Mouse (Mus musculus) heart, embryonic 11.5 days (tissue): ENCODE measurements around the gene Tulp4. TPM values are rescaled to one million over a fixed set of nuclear protein-coding genes. Genes with fewer than 3 reads are reported as not detected.

ENCODE experiments used
- ATAC-seq: fragments of 200-750 bp; cut with Nextera tagmentation; replicated peaks from 2 replicates; pipeline ENCODE4 v1.8.0; 2017; ENCODE audit warnings: moderate library complexity; ENCODE audit not compliant: insufficient number of reproducible peaks, low FRiP score, low TSS enrichment
- H3K27ac ChIP-seq: fragments of 300-500 bp; sonication (generic); 2 replicates; pipeline ENCODE4 v1.5.1; 2014; ENCODE audit warnings: mild to moderate bottlenecking, low read depth, low read length
- H3K27me3 ChIP-seq: fragments of 300-500 bp; sonication (generic); 2 replicates; pipeline ENCODE4 v1.6.1; 2014; ENCODE audit warnings: mild to moderate bottlenecking, low read length, mixed read lengths; ENCODE audit not compliant: control insufficient read depth, insufficient read depth
- H3K36me3 ChIP-seq: fragments of 300-500 bp; sonication (generic); 2 replicates; pipeline ENCODE4 v1.6.1; 2014; ENCODE audit warnings: mild to moderate bottlenecking, low read length, moderate library complexity, mixed read lengths; ENCODE audit not compliant: control insufficient read depth, insufficient read depth
- H3K4me1 ChIP-seq: fragments of 300-500 bp; sonication (generic); 2 replicates; pipeline ENCODE4 v1.6.1; 2014; ENCODE audit warnings: low read length; ENCODE audit not compliant: control insufficient read depth, insufficient read depth
- H3K4me2 ChIP-seq: fragments of 300-500 bp; sonication (generic); 2 replicates; pipeline ENCODE4 v1.6.1; 2014; ENCODE audit warnings: mild to moderate bottlenecking, moderate library complexity
- H3K4me3 ChIP-seq: fragments of 300-500 bp; sonication (generic); 2 replicates; pipeline ENCODE4 v1.5.1; 2014; ENCODE audit warnings: low read depth, low read length
- H3K9ac ChIP-seq: fragments of 300-500 bp; sonication (generic); 2 replicates; pipeline ENCODE4 v1.6.1; 2014; ENCODE audit warnings: mild to moderate bottlenecking, low read depth, low read length, moderate library complexity
- H3K9me3 ChIP-seq: fragments of 300-500 bp; sonication (generic); replicated peaks from 2 replicates; pipeline ENCODE4 v1.6.1; 2016; ENCODE audit warnings: low read length; ENCODE audit not compliant: control insufficient read depth
- WGBS: fragments of 180-500 bp; shearing (Covaris S2); extraction: QIAGEN DNeasy Blood & Tissue Kit; methylation state at CpG from one replicate; pipeline ENCODE4 v1.1.7; 2014; ENCODE audit not compliant: insufficient replicate concordance; 5-methylcytosine and 5-hydroxymethylcytosine counted together
- polyA plus RNA-seq: library from polyadenylated mRNA; unstranded; fragments of >200 nt; fragmentation: Nextera tagmentation; extraction: Ambion mirVana; gene quantifications from 2 replicates; pipeline ENCODE4 v1.2.1, GENCODE M21; 2014

The Tulp4 gene
- polyA plus RNA-seq, 1 experiment from 2014 or later, result 79.0 TPM

DNA sequence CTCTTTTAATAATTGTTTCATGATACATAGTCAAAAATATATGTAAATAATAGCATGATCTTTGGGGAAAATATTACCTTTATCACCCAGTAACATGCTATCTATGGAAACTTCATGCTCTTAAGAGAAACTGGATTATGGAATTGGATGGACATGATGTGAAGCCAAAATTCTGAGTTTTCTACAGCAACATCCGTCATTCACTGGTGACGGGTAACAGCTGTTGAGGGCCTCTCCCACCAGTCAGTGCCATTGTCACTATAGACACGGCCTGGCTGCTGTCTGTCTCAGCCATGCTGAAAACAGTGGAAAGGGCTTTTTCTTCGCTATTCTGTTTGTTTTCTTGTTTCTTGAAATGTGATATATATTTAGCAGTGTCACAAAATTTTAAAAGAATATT is 76.5 kb downstream of the Tulp4 start:
- Histone ChIP-seq H3K9ac (no peak overlapping the region), H3K27me3 (no peaks in the 10 kb centered on the region), H3K4me3 (no peak overlapping the region), H3K4me1 (peaks cover 9% of the 10 kb centered on the region), H3K9me3 (no peaks in the 10 kb centered on the region), H3K36me3 (peaks cover 7% of the 10 kb centered on the region), H3K4me2 (no peak overlapping the region), H3K27ac (no peak overlapping the region)
- no peak for ATAC-seq
- 72% methylated on average over 4 of the region's 4 CpGs for WGBS

GRCm38 (mm10) chr17:6186651-6187050 is 80.4 kb downstream of the Tulp4 start:
- no peak for ATAC-seq
- Histone ChIP-seq H3K9ac (no peak overlapping the region), H3K4me1 (peaks cover 13% of the 10 kb centered on the region), H3K27me3 (no peaks in the 10 kb centered on the region), H3K27ac (no peak overlapping the region), H3K36me3 (peaks cover 9% of the 10 kb centered on the region), H3K9me3 (no peaks in the 10 kb centered on the region), H3K4me3 (no peak overlapping the region), H3K4me2 (no peak overlapping the region)
- 76% methylated on average over 4 of the region's 4 CpGs for WGBS

DNA sequence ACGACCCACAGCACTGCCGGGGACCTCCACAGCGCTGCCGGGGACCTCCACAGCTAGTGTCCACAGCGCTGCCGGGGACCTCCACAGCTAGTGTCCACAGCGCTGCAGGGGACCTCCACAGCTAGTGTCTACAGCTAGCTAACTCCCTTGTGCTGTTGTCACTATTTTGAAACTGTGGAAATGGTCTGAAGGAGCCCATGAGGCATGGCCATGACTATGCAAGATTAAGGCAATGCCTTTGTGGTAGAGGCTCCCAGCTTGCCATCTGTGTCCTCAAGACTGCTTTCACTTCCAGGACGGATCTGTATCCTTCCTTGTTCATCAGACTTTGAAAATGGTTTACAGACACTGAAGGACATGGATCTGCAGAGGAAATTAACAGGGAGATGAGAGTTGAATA is 80.9 kb downstream of the Tulp4 start:
- H3K4me1 ChIP-seq, result peaks cover 15% of the 10 kb centered on the region
- no peak overlapping the region for H3K4me3 ChIP-seq
- WGBS, result 89% methylated on average over 8 of the region's 8 CpGs
- no peak overlapping the region for H3K4me2 ChIP-seq
- ATAC-seq, result no peak
- no peak overlapping the region for H3K27ac ChIP-seq
- H3K9ac ChIP-seq, result no peak overlapping the region
- peaks cover 9% of the 10 kb centered on the region for H3K36me3 ChIP-seq
- no peaks in the 10 kb centered on the region for H3K9me3 ChIP-seq
- H3K27me3 ChIP-seq, result no peaks in the 10 kb centered on the region

DNA sequence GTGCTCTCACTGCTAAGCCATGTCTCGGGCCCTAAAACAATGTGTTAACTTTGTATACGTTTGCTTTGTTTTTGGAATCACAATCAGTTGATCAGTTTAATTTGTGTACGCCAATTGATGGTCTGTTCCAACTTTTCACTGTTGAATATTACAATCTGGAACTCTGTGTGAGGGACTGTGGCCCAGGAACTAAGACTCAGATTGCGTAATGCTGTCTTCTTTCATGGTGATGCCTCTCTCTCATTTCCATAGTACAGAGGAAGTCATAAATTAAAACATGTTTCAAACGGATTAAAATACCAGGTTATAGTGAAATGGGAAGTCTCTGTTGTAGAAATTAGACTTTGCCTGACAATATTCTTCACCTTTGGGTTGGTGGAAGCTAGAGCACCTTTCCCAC is 83.0 kb downstream of the Tulp4 start:
- no peak overlapping the region for H3K27ac ChIP-seq
- H3K27me3 ChIP-seq, result no peaks in the 10 kb centered on the region
- no peak overlapping the region for H3K4me3 ChIP-seq
- no peak overlapping the region for H3K4me2 ChIP-seq
- 87% methylated on average over 5 of the region's 5 CpGs for WGBS
- H3K9me3 ChIP-seq, result no peaks in the 10 kb centered on the region
- no peak for ATAC-seq
- peaks cover 15% of the 10 kb centered on the region for H3K4me1 ChIP-seq
- no peak overlapping the region for H3K9ac ChIP-seq
- H3K36me3 ChIP-seq, result peaks cover 9% of the 10 kb centered on the region

- H3K36me3 ChIP-seq, result peaks cover 4% of the 10 kb centered on the region
- no peak overlapping the region for H3K9ac ChIP-seq
- H3K27me3 ChIP-seq, result no peaks in the 10 kb centered on the region
- H3K4me1 ChIP-seq, result peaks cover 9% of the 10 kb centered on the region
- H3K27ac ChIP-seq, result no peak overlapping the region
- WGBS, result 76% methylated on average over 6 of the region's 6 CpGs
- ATAC-seq, result no peak
- H3K9me3 ChIP-seq, result no peaks in the 10 kb centered on the region
- no peak overlapping the region for H3K4me3 ChIP-seq
- H3K4me2 ChIP-seq, result no peak overlapping the region
These were observed 86.0 kb downstream of the Tulp4 start for GRCm38 (mm10) chr17:6192275-6192674.

- Histone ChIP-seq H3K36me3 (no peaks in the 10 kb centered on the region), H3K27ac (no peak overlapping the region), H3K27me3 (no peaks in the 10 kb centered on the region), H3K9ac (no peak overlapping the region), H3K4me2 (no peak overlapping the region), H3K9me3 (no peaks in the 10 kb centered on the region), H3K4me1 (peaks cover 5% of the 10 kb centered on the region), H3K4me3 (no peak overlapping the region)
- WGBS, result 80% methylated on average over 1 of the region's 1 CpGs
- no peak for ATAC-seq
These were observed 89.2 kb downstream of the Tulp4 start for GRCm38 (mm10) chr17:6195390-6195789.

- Histone ChIP-seq H3K36me3 (no peaks in the 10 kb centered on the region), H3K4me3 (no peak overlapping the region), H3K9ac (no peak overlapping the region), H3K9me3 (no peaks in the 10 kb centered on the region), H3K27ac (no peak overlapping the region), H3K4me1 (peaks cover 2% of the 10 kb centered on the region; the same call in 1 of the 2 replicates), H3K27me3 (no peaks in the 10 kb centered on the region), H3K4me2 (no peak overlapping the region)
- ATAC-seq, result no peak
- WGBS, result 53% methylated on average over 7 of the region's 7 CpGs
These were observed 91.3 kb downstream of the Tulp4 start for GRCm38 (mm10) chr17:6197491-6197890.

- H3K9me3 ChIP-seq, result no peaks in the 10 kb centered on the region
- H3K27ac ChIP-seq, result no peak overlapping the region
- WGBS, result 81% methylated on average over 6 of the region's 6 CpGs
- no peaks in the 10 kb centered on the region for H3K36me3 ChIP-seq
- H3K4me1 ChIP-seq, result peaks cover 10% of the 10 kb centered on the region
- ATAC-seq, result no peak
- H3K4me3 ChIP-seq, result no peak overlapping the region
- H3K27me3 ChIP-seq, result no peaks in the 10 kb centered on the region
- no peak overlapping the region for H3K9ac ChIP-seq
- no peak overlapping the region for H3K4me2 ChIP-seq
These were observed 92.4 kb downstream of the Tulp4 start for GRCm38 (mm10) chr17:6198670-6199069.

DNA sequence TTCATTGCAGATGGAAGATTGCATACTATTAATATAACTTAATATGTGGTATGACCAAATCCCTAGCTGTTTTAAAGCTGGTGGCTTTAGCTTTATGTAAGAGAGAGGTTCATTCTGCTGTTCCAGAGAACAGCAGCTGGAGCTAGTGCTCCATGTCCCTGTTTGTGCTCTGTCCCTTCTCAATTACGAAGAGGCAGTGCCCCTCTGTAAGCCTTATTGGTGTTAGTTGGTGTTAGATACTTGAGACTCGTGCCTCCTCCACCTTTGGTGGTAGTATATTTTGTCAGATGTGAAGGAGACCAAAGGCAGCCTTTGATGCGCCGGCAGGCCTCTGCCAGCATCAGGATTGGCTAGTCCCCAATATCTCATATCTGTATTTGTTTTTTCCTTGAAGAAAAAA is 92.9 kb downstream of the Tulp4 start:
- no peak overlapping the region for H3K4me2 ChIP-seq
- no peak overlapping the region for H3K9ac ChIP-seq
- no peak overlapping the region for H3K4me3 ChIP-seq
- H3K27ac ChIP-seq, result no peak overlapping the region
- H3K36me3 ChIP-seq, result no peaks in the 10 kb centered on the region; the same call in 1 of the 2 replicates
- H3K27me3 ChIP-seq, result no peaks in the 10 kb centered on the region
- no peaks in the 10 kb centered on the region for H3K9me3 ChIP-seq
- H3K4me1 ChIP-seq, result peaks cover 12% of the 10 kb centered on the region
- WGBS, result 61% methylated on average over 4 of the region's 4 CpGs
- ATAC-seq, result no peak
